Mouse (Mus musculus) cerebellum, adult 8-10 months (tissue): ENCODE measurements around the gene Psmg4.

Source experiments
- DNase-seq: peaks from one replicate; pipeline ENCODE4 v3.0.0; 2022

The Psmg4 gene

DNA sequence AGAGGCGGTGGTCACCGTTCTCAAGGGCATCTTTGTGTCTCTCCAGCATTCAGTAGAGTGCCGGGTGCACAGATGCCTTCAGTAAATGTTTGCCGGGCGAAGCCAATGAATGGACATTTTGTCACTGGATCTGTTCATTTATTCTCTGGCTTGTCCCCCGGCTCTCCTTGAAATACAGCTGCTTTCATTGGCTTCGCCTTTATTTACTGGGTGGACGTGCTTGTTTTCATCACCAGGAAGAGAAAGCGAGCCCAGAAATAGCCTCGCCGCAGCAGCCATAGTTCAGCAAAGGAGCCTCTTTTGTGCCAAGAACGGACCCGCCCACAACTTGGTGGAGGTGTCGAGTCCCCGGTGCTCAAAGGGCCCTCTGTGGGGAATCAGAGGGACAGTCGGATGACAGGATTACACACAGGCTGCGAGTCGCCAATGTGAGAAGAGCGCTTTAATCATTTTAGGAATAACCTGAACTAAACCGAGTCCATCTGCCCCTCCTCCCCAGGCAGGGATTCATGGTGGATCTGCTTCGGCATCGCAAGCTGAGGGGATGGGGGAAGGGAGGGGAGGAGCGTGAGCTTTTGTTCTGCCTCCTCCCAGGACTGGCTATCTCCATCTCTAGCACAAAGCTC lies 13.9 kb upstream of the Psmg4 start:
- peak; percentile 64 for DNase-seq

GRCm38 (mm10) chr13:34149463-34150176 lies 13.1 kb upstream of the Psmg4 start:
- no peak for DNase-seq

GRCm38 (mm10) chr13:34150271-34151027 lies 12.3 kb upstream of the Psmg4 start:
- DNase-seq, result no peak

- DNase-seq, result no peak
These were observed 11.3 kb upstream of the Psmg4 start for GRCm38 (mm10) chr13:34151425-34151824.

- DNase-seq, result no peak
These were observed 10.1 kb upstream of the Psmg4 start for GRCm38 (mm10) chr13:34152695-34153094.

DNA sequence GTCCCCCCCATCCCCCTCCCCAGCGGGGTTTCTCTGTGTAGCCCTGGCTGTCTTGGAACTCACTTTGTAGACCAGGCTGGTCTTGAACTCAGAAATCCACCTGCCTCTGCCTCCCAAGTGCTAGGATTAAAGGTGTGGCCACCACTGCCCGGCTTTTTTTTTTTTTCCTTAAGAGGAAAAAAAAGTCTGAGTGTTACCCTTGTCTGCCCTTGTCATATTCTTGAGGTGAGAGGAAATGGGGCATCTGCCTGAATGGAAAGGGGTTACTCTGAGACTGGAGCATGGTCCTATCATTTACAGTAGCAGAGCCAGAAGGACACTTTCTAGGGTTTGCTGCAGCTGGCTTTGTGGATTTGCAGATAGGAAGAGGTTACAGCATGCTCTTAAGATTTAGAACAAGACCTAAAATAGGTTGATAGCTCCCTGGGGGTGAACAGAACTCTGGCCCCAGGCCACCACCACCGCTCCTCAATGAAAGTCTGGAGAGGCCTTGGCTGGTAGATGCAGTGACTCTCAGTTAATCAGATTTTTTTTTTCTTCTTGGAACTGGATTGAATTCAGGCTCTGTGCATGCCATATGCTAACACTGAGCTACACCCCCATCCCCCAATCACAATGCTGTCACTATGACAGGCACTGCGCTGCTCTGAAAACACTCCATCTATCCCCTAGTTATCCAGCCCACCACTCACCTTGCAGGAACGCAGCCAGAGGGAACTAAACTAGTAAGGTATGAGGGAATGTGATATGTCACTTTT lies 9.3 kb upstream of the Psmg4 start:
- DNase-seq, result peak; percentile 39

- DNase-seq, result peak; percentile 65
These were observed 8.4 kb upstream of the Psmg4 start for GRCm38 (mm10) chr13:34154217-34154930.

- DNase-seq, result peak; percentile 73
These were observed 7.9 kb upstream of the Psmg4 start for GRCm38 (mm10) chr13:34154931-34155272.

GRCm38 (mm10) chr13:34156133-34156839 lies 6.5 kb upstream of the Psmg4 start:
- DNase-seq, result no peak

DNA sequence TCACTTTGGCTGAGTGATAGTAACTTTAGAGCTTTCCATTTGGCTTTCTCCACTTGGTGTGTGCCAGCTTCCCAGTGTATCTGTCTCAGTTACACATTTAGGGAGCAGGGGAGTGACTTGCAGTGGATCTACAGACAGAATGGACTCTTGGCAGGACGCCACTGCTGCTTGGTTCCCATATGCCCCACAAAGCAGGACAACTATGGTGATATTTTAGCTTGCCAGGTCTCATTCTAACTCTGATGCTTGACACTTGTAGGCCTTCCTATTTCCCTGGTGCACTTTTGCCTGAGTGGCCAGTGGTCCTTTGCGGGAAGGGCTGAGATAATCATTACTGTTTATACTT lies 6.0 kb upstream of the Psmg4 start:
- peak; percentile 76 for DNase-seq

DNA sequence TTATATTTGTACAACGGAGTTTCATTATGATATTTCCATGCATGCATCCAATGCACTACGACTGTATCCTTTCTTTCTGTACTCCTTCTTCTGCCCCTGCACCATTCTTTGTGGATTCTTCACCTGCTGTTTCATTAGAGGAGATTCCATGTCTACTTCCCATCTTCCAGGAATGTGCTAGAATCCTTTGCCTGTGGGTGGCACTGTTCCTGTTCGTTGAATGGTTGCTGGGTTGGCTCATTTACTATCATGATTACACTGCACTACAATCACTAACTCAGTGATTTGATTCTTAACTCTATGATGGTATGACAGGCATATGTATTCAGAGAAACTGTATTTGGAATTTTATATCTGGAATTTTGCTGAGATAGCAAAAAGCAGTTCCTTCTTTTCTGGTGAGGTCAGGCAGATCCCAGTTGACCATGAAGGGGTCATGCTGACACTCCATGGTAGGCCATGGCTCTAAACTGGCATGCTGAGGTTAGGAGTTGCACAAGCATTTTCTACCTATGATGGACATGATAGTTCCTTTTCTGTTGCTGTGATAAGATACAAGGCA lies 5.1 kb upstream of the Psmg4 start:
- no peak for DNase-seq

GRCm38 (mm10) chr13:34159926-34160325 lies 2.8 kb upstream of the Psmg4 start:
- DNase-seq, result no peak

DNA sequence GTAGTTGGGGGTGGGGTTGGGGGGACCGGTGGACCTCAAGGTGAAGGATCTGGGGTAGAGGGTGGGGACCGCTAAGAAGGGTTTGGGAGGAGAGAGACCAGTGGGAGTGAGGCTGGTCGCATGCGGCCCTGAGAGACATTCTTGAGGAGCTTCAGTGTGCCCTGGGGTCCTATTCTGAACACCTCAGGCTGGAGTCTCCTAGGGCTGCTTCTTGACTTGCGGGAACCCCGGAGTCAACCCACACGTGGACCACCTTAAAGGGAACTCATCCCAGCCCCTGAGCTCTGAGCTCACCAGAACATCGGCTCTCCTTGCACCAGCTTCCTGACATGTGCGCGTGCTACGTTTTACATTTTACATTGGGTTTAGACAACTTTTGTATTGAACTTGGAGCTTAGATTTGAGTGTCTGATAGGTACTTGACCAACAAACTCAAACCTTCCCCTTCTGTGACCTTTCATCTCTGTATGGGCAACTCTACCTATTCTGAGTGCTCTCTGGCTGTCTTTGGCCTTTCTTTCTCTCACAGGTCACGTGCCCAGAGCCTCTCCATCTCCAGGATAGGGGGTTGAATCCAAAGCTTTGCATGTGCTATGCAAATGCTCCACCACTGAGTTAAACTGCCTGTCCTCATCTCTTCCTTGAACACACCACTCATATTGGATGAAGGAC lies 676 bp downstream of the Psmg4 start:
- no peak for DNase-seq

DNA sequence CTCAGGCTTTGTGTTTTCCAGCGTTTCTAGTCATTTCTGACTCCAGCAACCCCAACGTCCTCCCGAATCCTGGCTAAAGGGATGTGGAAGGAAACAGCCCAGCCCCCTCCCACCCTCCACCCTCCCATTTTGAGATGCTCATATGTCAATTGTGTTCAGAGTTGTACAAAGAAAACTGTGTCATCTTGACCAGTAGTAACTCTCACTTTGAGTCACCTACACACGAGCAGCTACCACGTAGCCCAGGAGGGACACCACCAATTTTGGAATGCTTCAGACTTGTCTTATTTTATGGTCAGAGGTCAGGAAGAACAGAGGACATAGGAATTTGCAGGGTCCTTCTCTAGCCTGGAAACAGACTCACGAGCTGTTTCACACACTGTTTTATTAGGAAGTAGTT lies 11.3 kb downstream of the Psmg4 start:
- no peak for DNase-seq

- DNase-seq, result no peak
These were observed 18.9 kb downstream of the Psmg4 start for GRCm38 (mm10) chr13:34181624-34182023.

DNA sequence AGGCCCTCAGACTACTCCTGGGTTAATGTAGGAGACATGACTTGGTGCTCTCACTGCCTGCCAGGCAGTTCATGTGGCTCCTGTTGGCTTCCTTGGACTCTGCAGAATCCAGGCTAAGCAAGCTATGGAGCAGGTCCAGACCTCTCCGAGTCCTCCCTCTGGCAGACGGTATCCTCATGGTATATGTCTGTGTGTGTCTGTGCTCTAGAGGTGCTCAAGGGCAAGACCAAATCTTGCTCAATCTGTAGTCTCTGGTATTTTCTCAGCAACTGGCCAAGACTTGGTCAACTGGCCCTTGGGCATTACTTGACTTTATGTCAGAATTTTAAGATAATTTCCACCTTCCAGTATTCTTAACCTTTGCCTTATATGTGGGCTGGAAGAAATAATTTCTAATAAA lies 22.6 kb downstream of the Psmg4 start:
- DNase-seq, result no peak

GRCm38 (mm10) chr13:34187571-34187970 lies 24.8 kb downstream of the Psmg4 start:
- peak; percentile 68 for DNase-seq

DNA sequence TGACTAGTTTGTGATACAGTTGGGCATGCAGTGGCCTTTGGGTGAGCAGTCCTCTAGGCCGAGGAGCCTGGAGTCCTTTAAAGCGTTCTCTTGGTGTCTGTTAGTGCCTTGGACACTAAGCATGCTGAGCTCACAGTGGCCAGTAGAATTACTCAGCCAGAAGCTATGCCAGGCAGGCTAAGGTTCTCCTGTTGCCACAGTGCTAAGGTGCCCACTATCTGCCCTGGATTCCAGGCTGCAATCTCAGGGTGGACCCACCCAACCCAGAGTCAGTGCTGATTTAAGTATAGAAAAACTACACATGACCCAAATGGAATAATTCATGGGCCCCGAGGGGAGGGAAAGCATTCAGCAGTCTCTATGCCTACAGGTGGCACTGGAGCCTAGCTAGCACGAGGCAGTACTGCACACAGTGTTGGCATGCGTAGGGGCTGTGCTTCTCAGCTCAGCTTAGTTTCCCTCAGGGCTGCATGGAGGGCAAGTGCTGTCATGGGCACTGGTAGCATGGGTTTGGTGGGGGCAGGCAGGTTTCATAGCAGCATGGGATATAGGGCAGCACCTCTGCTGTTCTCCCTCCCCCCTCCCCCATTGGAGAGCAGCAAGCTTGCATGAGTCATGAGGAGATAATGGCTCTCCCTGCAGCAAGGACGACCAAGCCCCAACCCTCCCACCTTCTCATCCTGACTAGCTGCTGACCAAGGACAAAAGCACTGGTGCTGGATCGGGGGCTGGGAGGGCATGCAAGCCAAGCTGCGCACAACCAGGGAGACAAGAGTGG lies 29.8 kb downstream of the Psmg4 start:
- no peak for DNase-seq

DNA sequence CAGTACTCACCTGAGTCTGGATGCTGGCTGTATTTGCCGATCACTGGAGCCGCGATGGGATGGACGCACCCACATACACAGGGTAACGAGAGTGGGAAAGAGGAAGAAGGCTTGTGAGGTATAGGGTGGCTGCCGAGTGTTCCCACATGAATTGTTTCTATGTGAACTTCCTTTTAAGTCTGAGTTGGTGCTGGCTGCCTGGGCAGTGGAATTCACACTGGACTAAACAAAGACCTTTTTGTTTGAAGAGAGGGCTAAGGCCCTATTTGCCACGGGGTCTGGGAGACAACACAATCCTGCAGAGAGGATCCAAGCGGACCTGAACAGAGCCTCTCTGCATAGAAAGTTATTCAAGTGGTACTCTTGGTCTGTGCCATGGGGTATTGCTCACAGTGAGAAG lies 30.6 kb downstream of the Psmg4 start:
- DNase-seq, result no peak

DNA sequence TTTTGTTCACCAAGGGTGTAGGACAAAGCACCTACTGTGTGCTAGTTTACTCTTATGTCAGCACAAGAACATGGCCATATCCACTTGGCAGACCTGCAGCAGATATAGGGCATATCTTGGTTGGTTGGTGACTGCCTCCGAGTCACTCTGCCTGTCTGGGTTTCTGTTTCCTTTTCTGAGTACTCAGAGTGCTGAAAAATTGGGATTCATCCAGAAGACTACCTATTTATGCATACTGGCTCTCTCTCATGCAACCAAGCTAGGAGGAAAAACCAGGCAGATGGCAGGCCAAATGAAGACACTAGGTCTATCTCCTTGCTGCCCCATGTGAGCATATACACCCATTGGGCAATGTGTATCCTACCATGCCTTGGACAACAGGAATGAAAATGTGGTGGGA lies 32.9 kb downstream of the Psmg4 start:
- no peak for DNase-seq
